Mouse (Mus musculus) WW6 (cell line): ENCODE results near the gene Asf1b.

Source experiments
- DNase-seq: peaks from one replicate; pipeline ENCODE4 v3.0.0-alpha.2; 2013; ENCODE audit warnings: low read depth, low spot score

The Asf1b gene

DNA sequence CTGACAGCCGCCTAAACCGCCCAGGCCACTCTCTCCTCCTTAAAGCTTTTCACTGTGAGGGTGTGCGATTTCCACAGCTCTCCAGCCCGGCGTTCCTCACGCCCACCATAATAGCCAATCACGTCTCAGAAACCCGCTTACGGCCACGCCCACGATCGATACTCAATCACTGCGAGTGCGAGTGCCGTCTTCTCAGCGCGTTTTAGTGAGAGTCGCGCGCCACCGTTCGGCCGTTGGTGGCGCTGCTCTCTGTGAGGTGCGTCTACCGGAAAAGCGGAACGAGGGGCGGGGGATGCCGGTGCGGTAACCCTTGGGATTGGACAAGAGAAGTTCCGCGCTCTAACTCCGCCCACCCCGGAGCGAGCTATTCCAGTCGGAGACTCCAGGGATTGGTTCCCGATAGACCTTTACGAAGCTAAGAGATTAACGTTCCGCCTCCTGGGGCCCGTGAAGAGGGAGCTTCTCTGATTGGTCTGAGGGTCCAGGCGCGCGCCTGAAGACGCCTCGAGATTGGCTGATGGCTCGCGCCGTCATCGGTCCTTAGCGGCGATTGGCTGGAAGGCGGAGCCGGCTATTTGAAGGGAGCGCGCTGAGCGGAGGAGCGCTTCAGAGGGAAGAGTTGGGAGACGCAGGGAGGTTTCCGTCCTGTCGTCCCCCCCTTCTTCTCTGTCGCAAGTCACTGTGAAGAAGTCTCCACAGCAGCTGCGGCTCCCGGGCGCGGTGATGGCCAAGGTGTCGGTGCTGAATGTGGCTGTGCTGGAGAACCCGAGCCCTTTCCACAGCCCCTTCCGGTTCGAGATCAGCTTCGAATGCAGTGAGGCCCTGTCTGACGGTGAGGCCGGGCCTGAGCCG lies at the start of gene Asf1b, which contains the start of gene Gm10644:
TSS of gene Asf1b (plus strand) at position 402 of the 852 bp plus-strand sequence.
TSS of gene Gm10644 (minus strand) at position 100 of the 852 bp plus-strand sequence.
- DNase-seq, result peak; percentile 100

DNA sequence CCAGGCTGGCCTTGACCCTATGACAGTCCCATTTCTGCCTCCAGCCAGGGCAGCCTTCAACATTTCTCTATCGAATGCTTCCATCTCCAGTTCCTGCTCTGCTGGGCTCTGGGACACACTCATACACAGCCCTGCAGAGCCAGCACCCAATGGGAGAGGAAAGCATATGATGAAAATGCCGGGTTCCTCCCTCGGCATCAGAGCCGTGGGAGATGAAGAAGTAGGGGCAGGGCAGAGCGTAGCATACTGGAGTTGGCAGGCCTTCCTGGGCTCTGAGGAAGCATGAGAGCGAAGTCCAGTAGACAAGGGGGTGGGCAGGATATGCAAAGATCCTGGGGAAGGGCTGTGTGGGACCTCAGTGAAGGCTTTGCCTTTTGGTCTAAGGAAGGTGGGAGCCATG lies 46.7 kb upstream of the Asf1b start:
- no peak for DNase-seq

- no peak for DNase-seq
Measured at GRCm38 (mm10) chr8:83909311-83909710, 46.0 kb upstream of the Asf1b start.

DNA sequence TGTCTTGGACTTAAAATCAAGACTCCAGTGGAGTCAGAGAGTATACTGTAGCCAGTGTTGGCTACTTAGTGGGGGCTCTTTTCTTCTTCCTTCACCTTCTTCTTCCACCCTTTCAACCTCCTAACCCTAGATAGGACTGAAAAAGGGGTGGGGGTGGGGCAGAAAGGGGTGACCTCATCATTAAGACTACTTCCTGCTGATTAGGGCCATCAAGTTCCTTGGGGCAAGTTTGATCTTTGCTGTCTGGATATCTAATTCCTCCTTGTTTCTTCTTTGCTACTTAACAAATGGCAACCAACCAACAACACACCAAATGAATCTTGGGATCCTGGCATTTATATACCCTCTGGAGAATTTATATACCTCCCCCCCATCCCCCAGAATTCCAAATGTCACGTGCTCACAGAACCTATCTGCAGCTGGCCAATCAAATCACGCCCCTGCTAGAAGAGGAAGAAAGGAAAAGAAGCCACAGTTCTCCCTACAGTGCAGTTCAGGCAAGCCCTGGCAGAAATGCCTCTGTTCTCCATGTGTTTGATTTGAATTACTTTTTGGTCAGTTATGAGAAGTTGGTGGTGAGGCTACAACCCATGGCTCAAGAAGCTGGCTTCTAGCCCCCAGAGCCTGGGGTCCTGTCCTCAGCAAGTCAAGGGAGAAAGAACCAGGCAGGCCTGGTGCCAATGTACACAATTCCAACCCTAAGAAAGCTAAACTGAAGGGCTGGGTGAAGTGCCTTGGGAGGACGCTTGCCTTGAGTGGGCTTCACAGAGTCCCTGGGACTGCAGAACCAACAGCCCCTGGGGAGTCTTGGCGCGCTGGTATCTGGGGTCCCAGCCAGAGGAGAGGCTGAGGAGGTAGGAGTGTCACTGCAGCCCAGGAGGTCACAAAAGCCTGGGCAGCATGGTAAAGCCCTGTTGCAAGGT lies 43.2 kb upstream of the Asf1b start:
- no peak for DNase-seq

DNA sequence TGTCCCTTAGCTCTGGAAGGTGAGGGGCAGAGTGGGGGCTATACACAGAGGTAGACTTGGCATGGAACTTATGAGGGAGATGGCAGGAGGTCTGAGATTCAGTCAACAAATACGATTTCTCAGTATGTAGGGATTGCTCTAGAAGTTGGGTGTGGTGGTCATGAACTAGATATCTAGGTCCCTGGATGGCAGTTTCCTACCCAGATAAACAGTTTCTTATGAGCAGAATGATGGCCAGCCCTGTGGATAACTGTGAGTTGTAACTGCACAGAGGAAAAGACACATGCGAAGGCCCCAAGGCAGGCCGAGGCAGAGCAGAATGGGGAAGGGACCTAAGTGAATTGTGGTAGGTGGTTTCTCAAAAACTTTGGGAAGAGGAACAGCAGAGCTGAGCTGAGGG lies 41.1 kb upstream of the Asf1b start:
- no peak for DNase-seq

GRCm38 (mm10) chr8:83914860-83915259 lies 40.4 kb upstream of the Asf1b start:
- DNase-seq, result no peak

GRCm38 (mm10) chr8:83916015-83916414 lies 39.3 kb upstream of the Asf1b start:
- DNase-seq, result no peak

- DNase-seq, result no peak
Measured at GRCm38 (mm10) chr8:83917566-83917965, 37.7 kb upstream of the Asf1b start.

DNA sequence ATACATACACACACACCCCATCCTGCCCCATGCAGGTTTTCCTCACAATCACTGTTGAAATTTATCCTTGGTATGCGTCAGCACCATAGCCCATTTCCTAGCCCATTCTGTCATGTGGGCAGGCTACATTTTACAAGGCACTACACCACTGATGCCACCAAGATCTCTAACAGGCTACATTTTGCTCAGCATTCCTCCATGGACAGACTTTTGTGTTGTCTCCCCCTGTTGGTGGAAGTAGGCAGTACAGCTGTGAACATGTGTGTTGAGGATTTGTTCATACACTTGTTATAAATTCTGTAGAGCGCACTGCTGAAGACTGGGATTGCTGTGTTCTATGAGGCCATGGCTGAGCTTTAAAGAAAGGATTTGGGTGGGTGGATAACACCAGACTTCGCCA lies 33.7 kb upstream of the Asf1b start:
- DNase-seq, result peak; percentile 58

DNA sequence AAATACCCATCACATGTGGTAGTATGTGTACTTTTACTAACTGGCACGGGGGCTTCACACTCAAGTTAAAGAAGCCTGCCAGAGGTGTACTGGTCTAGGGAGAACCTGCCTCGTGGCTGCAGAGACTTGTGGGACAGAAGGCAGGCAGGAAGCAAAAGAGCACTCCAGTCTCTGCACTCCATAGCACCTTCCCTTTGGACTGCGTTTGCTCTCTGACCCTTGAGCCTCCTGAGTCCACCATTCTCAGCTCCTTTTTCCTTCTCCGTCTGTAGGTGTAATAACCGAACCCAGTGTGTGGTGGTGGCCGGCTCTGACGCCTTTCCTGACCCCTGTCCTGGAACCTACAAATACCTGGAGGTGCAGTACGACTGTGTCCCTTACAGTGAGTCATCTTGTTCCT lies 32.6 kb upstream of the Asf1b start:
- DNase-seq, result no peak

DNA sequence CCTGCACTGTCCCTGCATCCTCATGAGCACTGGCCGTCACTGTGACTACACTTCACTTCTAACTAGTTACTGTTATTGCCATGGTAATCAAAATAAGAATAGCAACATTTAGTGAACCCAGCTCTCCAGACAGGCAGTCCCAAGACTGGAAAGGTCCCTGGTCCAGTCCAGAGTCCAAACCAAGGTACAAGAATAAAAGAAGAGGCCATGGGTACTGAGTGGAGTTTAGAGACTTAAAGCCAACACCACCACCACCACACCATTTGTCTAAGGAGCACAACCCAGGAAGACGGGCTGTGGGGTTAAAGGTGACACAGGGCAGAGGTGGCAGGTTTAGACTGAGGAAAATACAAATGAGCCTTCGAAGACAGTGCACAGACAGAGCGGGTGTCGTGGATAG lies 30.7 kb upstream of the Asf1b start:
- no peak for DNase-seq

- DNase-seq, result no peak
Measured at GRCm38 (mm10) chr8:83926266-83926665, 29.0 kb upstream of the Asf1b start.

DNA sequence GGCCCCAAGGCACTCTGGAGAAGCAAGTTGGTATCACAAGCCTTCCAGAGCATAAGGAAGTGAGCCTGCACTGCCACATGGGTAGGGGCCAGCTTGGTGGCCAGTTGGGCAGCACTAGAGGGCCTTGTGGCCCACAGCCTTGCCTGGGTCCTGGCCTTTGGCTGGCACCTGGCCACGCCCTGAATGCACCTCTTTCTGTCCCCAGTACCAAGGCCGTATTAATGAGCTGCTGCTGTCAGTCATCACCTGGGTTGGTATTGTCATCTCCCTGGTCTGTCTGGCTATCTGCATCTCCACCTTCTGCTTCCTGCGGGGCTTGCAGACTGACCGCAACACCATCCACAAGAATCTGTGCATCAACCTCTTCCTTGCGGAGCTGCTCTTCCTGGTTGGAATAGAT lies 21.1 kb upstream of the Asf1b start:
- no peak for DNase-seq

GRCm38 (mm10) chr8:83934994-83935393 lies 20.3 kb upstream of the Asf1b start:
- no peak for DNase-seq

GRCm38 (mm10) chr8:83935435-83935834 lies 19.9 kb upstream of the Asf1b start:
- no peak for DNase-seq

DNA sequence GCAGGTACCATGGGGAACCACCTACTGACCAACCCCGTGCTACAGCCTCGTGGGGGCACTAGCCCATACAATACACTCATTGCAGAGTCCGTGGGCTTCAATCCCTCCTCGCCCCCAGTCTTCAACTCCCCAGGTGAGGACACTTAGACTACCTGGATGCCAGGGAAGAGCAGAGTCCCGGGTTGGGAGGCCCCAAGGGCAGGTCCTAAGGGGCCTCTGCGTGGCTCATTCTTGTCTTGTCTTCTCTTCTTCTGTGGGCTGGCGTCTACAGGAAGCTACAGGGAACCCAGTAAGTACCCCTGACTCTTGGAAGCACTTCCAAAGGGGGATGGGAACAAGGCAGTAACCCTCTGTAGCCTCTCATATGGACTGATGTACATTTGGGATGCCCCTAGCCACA lies 17.7 kb upstream of the Asf1b start:
- no peak for DNase-seq

- DNase-seq, result no peak
Measured at GRCm38 (mm10) chr8:83938330-83938729, 17.0 kb upstream of the Asf1b start.

DNA sequence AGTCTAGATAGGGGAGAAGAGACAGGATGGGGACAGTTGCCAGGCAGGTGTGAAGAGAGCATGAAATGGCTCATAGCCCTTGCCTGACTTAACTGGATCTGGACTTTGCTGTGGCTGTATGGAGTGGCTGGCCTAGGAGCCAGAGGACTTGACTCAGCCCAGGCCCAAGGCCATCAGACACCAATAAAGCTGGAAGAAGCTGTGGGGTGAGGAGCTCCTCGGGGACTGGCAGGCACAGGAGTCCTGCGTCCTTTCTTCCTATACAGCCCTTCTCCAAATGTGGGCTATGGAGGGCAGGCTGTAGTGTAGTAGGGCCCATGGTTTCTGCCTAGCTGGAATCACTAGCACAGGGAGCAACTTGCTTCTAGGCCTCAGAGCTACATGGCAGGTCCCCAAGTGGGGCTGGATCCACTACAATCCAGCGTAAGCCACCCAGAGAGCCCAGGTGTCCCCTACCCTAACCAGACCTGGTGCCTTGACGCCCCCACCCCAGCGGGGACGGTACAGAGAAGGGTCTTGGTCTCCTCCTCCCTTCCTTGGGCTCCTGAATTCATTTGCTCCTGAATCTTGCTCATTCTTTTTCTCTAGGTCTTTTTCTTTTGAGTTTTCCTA lies 14.1 kb upstream of the Asf1b start:
- no peak for DNase-seq

DNA sequence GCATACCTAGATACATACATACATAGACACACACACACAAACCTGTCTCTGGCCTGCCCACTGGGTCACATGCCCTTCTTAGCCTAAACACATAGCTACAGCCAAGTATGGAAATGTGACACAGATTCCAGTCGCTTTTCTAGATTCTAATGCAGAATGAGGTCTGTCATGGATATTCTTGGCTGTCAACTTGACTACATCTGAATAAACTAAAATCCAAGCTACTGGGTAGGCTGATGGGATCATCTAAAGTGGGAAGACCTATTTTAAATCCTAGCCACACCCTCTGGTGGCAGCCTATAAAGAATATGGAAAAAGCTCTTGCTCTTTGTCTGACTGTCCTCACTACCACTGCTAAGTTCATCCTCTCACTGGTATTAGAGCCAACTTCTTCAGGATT lies 12.9 kb upstream of the Asf1b start:
- DNase-seq, result no peak

GRCm38 (mm10) chr8:83945540-83945939 lies 9.8 kb upstream of the Asf1b start:
- no peak for DNase-seq

- DNase-seq, result no peak
Measured at GRCm38 (mm10) chr8:83954749-83955105, 580 bp upstream of the Asf1b start.

DNA sequence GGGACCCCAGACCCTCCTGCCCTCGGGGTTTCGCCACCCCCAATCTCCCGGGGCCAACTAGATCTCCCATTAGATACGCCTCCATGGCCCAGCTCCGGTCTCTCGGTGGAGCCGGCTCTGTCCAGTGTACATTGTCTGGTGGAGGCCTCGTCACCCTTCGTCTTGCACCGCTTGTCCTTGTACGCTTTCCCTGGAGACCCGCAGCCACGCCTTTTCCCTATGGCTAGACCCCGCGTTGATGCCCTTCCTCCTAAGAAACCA lies 581 bp downstream of the Asf1b start:
- no peak for DNase-seq
